Mouse (Mus musculus): ENCODE data around the gene Grcc10. TPM values are rescaled to one million over a fixed set of nuclear protein-coding genes. Genes with fewer than 3 reads are reported as not detected.

Gene Grcc10
- polyA plus RNA-seq, 1 experiment from 2014 or later = 565 TPM

MicroRNA genes within 50 kb of the gene (microRNA counts, 519-probe panel; counts per million panel counts)
- microRNA mmu-miR-141 (2,524 counts per million, percentile 65 among the panel's probes with 10 or more counts), microRNA mmu-miR-200c (4,302 counts per million, percentile 84 among the panel's probes with 10 or more counts)

Small RNAs within 50 kb of the gene (microRNA-seq; reads per million reads assigned to microRNA genes)
- 146 reads per million, percentile 52 among the genes with 10 or more reads in this experiment for gene Mir141
- 799 reads per million, percentile 72 among the genes with 10 or more reads in this experiment for gene Mir200c

Other genes with a start within 250 kb of the Grcc10 start
- 0.20 and 0.25 TPM in 2 replicates for gene C1rl, start 248.3 kb downstream of the Grcc10 start, polyA plus RNA-seq (2016; fragmentation: Nextera tagmentation; extraction: Ambion mirVana)
- gene C1ra, start 229.0 kb downstream of the Grcc10 start, polyA plus RNA-seq (2016; fragmentation: Nextera tagmentation; extraction: Ambion mirVana) = 0.14 and 0.49 TPM in 2 replicates
- 0.65 and 1.0 TPM in 2 replicates for gene C1s1, start 199.0 kb downstream of the Grcc10 start, polyA plus RNA-seq (2016; fragmentation: Nextera tagmentation; extraction: Ambion mirVana)
- gene C1rb, start 171.1 kb downstream of the Grcc10 start, polyA plus RNA-seq (2016; fragmentation: Nextera tagmentation; extraction: Ambion mirVana) = not detected in 2 replicates
- gene C1s2, start 105.3 kb downstream of the Grcc10 start, polyA plus RNA-seq (2016; fragmentation: Nextera tagmentation; extraction: Ambion mirVana) = not detected in 2 replicates
- 45.3 and 48.6 TPM in 2 replicates for gene Lpcat3, start 78.3 kb downstream of the Grcc10 start, polyA plus RNA-seq (2016; fragmentation: Nextera tagmentation; extraction: Ambion mirVana)
- gene Emg1, start 29.2 kb downstream of the Grcc10 start, polyA plus RNA-seq (2016; fragmentation: Nextera tagmentation; extraction: Ambion mirVana) = 131 and 138 TPM in 2 replicates
- 291 and 292 TPM in 2 replicates for gene Phb2, start 29.0 kb downstream of the Grcc10 start, polyA plus RNA-seq (2016; fragmentation: Nextera tagmentation; extraction: Ambion mirVana)
- 5.6 TPM in 2 replicates for gene Ptpn6, start 2.7 kb downstream of the Grcc10 start, polyA plus RNA-seq (2016; fragmentation: Nextera tagmentation; extraction: Ambion mirVana)
- not detected in 2 replicates for gene Gm45234, start 14.6 kb upstream of the Grcc10 start, polyA plus RNA-seq (2016; fragmentation: Nextera tagmentation; extraction: Ambion mirVana)
- 20.3 and 20.6 TPM in 2 replicates for gene Atn1, start 15.2 kb upstream of the Grcc10 start, polyA plus RNA-seq (2016; fragmentation: Nextera tagmentation; extraction: Ambion mirVana)
- 18.7 and 19.6 TPM in 2 replicates for gene Eno2, start 28.3 kb upstream of the Grcc10 start, polyA plus RNA-seq (2016; fragmentation: Nextera tagmentation; extraction: Ambion mirVana)
- gene Lrrc23, start 38.4 kb upstream of the Grcc10 start, polyA plus RNA-seq (2016; fragmentation: Nextera tagmentation; extraction: Ambion mirVana) = 3.9 and 5.2 TPM in 2 replicates
- gene Spsb2, start 67.3 kb upstream of the Grcc10 start, polyA plus RNA-seq (2016; fragmentation: Nextera tagmentation; extraction: Ambion mirVana) = 8.7 and 9.2 TPM in 2 replicates
- gene Tpi1, start 72.9 kb upstream of the Grcc10 start, polyA plus RNA-seq (2016; fragmentation: Nextera tagmentation; extraction: Ambion mirVana) = 481 and 483 TPM in 2 replicates
- gene Usp5, start 88.1 kb upstream of the Grcc10 start, polyA plus RNA-seq (2016; fragmentation: Nextera tagmentation; extraction: Ambion mirVana) = 200 and 202 TPM in 2 replicates
- gene Cdca3, start 88.2 kb upstream of the Grcc10 start, polyA plus RNA-seq (2016; fragmentation: Nextera tagmentation; extraction: Ambion mirVana) = 111 and 120 TPM in 2 replicates
- 0.52 and 0.92 TPM in 2 replicates for gene Gnb3, start 98.9 kb upstream of the Grcc10 start, polyA plus RNA-seq (2016; fragmentation: Nextera tagmentation; extraction: Ambion mirVana)
- gene P3h3, start 116.4 kb upstream of the Grcc10 start, polyA plus RNA-seq (2016; fragmentation: Nextera tagmentation; extraction: Ambion mirVana) = 34.5 and 39.6 TPM in 2 replicates
- 11.3 and 12.7 TPM in 2 replicates for gene Gpr162, start 122.6 kb upstream of the Grcc10 start, polyA plus RNA-seq (2016; fragmentation: Nextera tagmentation; extraction: Ambion mirVana)
- 0.06 TPM in 1 of 2 replicates, not detected in the other for gene Cd4, start 146.8 kb upstream of the Grcc10 start, polyA plus RNA-seq (2016; fragmentation: Nextera tagmentation; extraction: Ambion mirVana)
- gene Lag3, start 170.3 kb upstream of the Grcc10 start, polyA plus RNA-seq (2016; fragmentation: Nextera tagmentation; extraction: Ambion mirVana) = 1.9 and 2.1 TPM in 2 replicates
- 637 and 707 TPM in 2 replicates for gene Ptms, start 178.7 kb upstream of the Grcc10 start, polyA plus RNA-seq (2016; fragmentation: Nextera tagmentation; extraction: Ambion mirVana)
- 462 and 488 TPM in 2 replicates for gene Mlf2, start 190.0 kb upstream of the Grcc10 start, polyA plus RNA-seq (2016; fragmentation: Nextera tagmentation; extraction: Ambion mirVana)
- gene Cops7a, start 224.2 kb upstream of the Grcc10 start, polyA plus RNA-seq (2016; fragmentation: Nextera tagmentation; extraction: Ambion mirVana) = 99.5 and 101 TPM in 2 replicates